Mouse (Mus musculus): Measurements from ENCODE around the gene Wdr46. TPM values are rescaled to one million over a fixed set of nuclear protein-coding genes. Genes with fewer than 3 reads are reported as not detected.

Gene Wdr46
- polyA plus RNA-seq, 1 experiment from 2014 or later: 19.7 TPM

Other genes with a start within 250 kb of the Wdr46 start
- gene March2, start 222.0 kb upstream of the Wdr46 start, polyA plus RNA-seq (2014; fragmentation: Nextera tagmentation; extraction: Ambion mirVana): 73.6 and 83.2 TPM in 2 replicates
- 254 and 285 TPM in 2 replicates for gene Rab11b, start 180.1 kb upstream of the Wdr46 start, polyA plus RNA-seq (2014; fragmentation: Nextera tagmentation; extraction: Ambion mirVana)
- gene Angptl4, start 158.8 kb upstream of the Wdr46 start, polyA plus RNA-seq (2014; fragmentation: Nextera tagmentation; extraction: Ambion mirVana): 7.6 and 10.5 TPM in 2 replicates
- 30.1 and 43.2 TPM in 2 replicates for gene Kank3, start 130.1 kb upstream of the Wdr46 start, polyA plus RNA-seq (2014; fragmentation: Nextera tagmentation; extraction: Ambion mirVana)
- 654 and 701 TPM in 2 replicates for gene Rps28, start 116.1 kb upstream of the Wdr46 start, polyA plus RNA-seq (2014; fragmentation: Nextera tagmentation; extraction: Ambion mirVana)
- gene Ndufa7, start 116.1 kb upstream of the Wdr46 start, polyA plus RNA-seq (2014; fragmentation: Nextera tagmentation; extraction: Ambion mirVana): 457 and 481 TPM in 2 replicates
- 60.8 and 63.9 TPM in 2 replicates for gene Cd320, start 97.6 kb upstream of the Wdr46 start, polyA plus RNA-seq (2014; fragmentation: Nextera tagmentation; extraction: Ambion mirVana)
- not detected in 2 replicates for gene Gm7029, start 66.8 kb upstream of the Wdr46 start, polyA plus RNA-seq (2014; fragmentation: Nextera tagmentation; extraction: Ambion mirVana)
- 8.1 and 11.8 TPM in 2 replicates for gene Kifc1, start 50.0 kb upstream of the Wdr46 start, polyA plus RNA-seq (2014; fragmentation: Nextera tagmentation; extraction: Ambion mirVana)
- not detected in 2 replicates for gene Platr17, start 35.5 kb upstream of the Wdr46 start, polyA plus RNA-seq (2014; fragmentation: Nextera tagmentation; extraction: Ambion mirVana)
- gene Daxx, start 31.2 kb upstream of the Wdr46 start, polyA plus RNA-seq (2014; fragmentation: Nextera tagmentation; extraction: Ambion mirVana): 26.4 and 37.0 TPM in 2 replicates
- 22.0 and 23.4 TPM in 2 replicates for gene Tapbp, start 24.8 kb upstream of the Wdr46 start, polyA plus RNA-seq (2014; fragmentation: Nextera tagmentation; extraction: Ambion mirVana)
- gene Zbtb22, start 24.8 kb upstream of the Wdr46 start, polyA plus RNA-seq (2014; fragmentation: Nextera tagmentation; extraction: Ambion mirVana): 7.2 and 7.8 TPM in 2 replicates
- 25.8 and 27.8 TPM in 2 replicates for gene Rgl2, start 11.1 kb upstream of the Wdr46 start, polyA plus RNA-seq (2014; fragmentation: Nextera tagmentation; extraction: Ambion mirVana)
- 147 and 151 TPM in 2 replicates for gene Pfdn6, start 317 bp upstream of the Wdr46 start, polyA plus RNA-seq (2014; fragmentation: Nextera tagmentation; extraction: Ambion mirVana)
- gene B3galt4, start 10.8 kb downstream of the Wdr46 start, polyA plus RNA-seq (2014; fragmentation: Nextera tagmentation; extraction: Ambion mirVana): 2.8 and 5.9 TPM in 2 replicates
- gene Vps52, start 15.2 kb downstream of the Wdr46 start, polyA plus RNA-seq (2014; fragmentation: Nextera tagmentation; extraction: Ambion mirVana): 28.1 and 29.5 TPM in 2 replicates
- 1,135 and 1,150 TPM in 2 replicates for gene Rps18, start 15.3 kb downstream of the Wdr46 start, polyA plus RNA-seq (2014; fragmentation: Nextera tagmentation; extraction: Ambion mirVana)
- gene H2-K1, start 59.7 kb downstream of the Wdr46 start, polyA plus RNA-seq (2014; fragmentation: Nextera tagmentation; extraction: Ambion mirVana): 13.8 and 13.9 TPM in 2 replicates
- gene Ring1, start 84.0 kb downstream of the Wdr46 start, polyA plus RNA-seq (2014; fragmentation: Nextera tagmentation; extraction: Ambion mirVana): 3.9 and 4.4 TPM in 2 replicates
- 29.4 and 35.5 TPM in 2 replicates for gene H2-Ke6, start 87.4 kb downstream of the Wdr46 start, polyA plus RNA-seq (2014; fragmentation: Nextera tagmentation; extraction: Ambion mirVana)
- gene Slc39a7, start 91.0 kb downstream of the Wdr46 start, polyA plus RNA-seq (2014; fragmentation: Nextera tagmentation; extraction: Ambion mirVana): 61.4 and 67.2 TPM in 2 replicates
- gene Rxrb, start 91.2 kb downstream of the Wdr46 start, polyA plus RNA-seq (2014; fragmentation: Nextera tagmentation; extraction: Ambion mirVana): 13.8 and 14.6 TPM in 2 replicates
- 0.31 and 0.70 TPM in 2 replicates for gene Col11a2, start 98.8 kb downstream of the Wdr46 start, polyA plus RNA-seq (2014; fragmentation: Nextera tagmentation; extraction: Ambion mirVana)
- gene H2-Oa, start 151.7 kb downstream of the Wdr46 start, polyA plus RNA-seq (2014; fragmentation: Nextera tagmentation; extraction: Ambion mirVana): 0.34 and 1.2 TPM in 2 replicates
- 6.2 and 8.1 TPM in 2 replicates for gene H2-DMa, start 178.9 kb downstream of the Wdr46 start, polyA plus RNA-seq (2014; fragmentation: Nextera tagmentation; extraction: Ambion mirVana)
- gene Brd2, start 182.0 kb downstream of the Wdr46 start, polyA plus RNA-seq (2014; fragmentation: Nextera tagmentation; extraction: Ambion mirVana): 59.7 and 105 TPM in 2 replicates
- 0.20 TPM in 1 of 2 replicates, not detected in the other for gene H2-DMb2, start 202.6 kb downstream of the Wdr46 start, polyA plus RNA-seq (2014; fragmentation: Nextera tagmentation; extraction: Ambion mirVana)
- gene H2-DMb1, start 212.4 kb downstream of the Wdr46 start, polyA plus RNA-seq (2014; fragmentation: Nextera tagmentation; extraction: Ambion mirVana): 0.27 and 0.29 TPM in 2 replicates
- gene Tap1, start 246.9 kb downstream of the Wdr46 start, polyA plus RNA-seq (2014; fragmentation: Nextera tagmentation; extraction: Ambion mirVana): 0.63 and 0.86 TPM in 2 replicates
- gene Psmb9, start 247.1 kb downstream of the Wdr46 start, polyA plus RNA-seq (2014; fragmentation: Nextera tagmentation; extraction: Ambion mirVana): 0.42 and 0.59 TPM in 2 replicates